Mouse (Mus musculus): ENCODE results near the gene Mgat4e.

Mgat4e gene

DNA sequence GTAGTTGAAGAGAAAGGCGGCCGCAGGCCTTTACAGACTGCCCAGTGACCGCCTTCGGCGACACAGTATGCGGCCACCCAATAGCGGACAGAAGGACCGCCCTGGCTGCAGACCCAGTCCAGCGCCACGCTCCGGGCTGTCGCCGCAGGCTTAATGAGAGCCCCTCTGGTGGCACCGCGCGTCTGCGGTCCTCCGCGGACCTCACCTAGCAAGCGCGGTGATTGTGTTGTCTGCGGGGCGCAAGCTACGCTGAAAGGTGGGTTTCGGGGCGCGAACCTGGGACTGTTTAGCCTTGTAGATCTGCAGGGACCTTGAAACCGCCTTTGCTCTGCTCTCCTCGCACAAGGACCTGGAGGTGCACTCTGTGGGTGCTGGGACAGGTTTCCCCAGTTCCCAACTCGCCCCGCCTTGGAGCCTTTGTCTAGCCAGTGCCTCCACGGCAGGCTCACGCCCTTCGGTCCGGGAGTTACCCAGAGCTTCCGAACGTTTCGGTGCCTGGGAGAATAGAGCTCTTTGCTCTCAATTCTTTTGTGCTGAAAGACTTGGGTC, 36.1 kb downstream of the Mgat4e start:
- no peak for DNase-seq (ENCODE audit: low spot score)

DNA sequence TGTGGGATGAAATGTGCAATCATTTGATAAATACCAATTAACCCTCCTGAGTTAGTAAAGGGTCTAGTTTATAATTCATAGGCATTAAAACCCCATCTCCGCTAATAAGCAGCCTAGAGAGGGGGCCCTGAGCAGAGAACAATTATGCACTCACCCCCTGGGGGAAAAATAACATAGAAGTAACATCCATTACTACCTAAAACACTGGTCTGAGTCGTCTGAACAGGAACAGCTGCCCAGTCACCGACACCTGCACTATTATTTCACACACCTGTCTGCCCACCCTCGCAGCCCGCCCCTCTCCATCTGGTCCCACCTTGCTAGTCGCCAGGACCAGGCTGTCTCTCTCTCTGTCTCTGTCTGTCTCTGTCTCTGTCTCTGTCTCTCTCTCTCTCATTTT, 36.9 kb downstream of the Mgat4e start:
- no peak for DNase-seq (ENCODE audit: low spot score)

DNA sequence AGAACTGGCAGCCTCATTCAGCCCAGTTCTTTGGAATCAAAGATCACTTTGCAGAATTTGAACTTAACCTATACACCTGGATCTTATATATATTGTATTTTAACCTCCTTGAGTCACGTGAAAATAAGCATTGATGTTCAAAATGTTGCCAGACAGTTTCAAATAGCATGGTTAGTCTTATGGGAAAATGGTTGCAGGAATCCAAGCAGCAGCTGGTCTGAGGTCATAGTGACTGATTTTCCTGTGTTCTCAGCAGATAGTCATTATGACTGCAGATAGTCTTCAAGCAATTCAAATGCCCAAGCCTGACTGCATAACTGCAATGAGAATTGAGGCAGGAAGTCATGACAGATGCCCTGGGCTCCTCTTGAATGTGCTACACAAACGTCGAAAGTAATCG, 37.3 kb downstream of the Mgat4e start:
- DNase-seq (ENCODE audit: low spot score) = no peak

DNA sequence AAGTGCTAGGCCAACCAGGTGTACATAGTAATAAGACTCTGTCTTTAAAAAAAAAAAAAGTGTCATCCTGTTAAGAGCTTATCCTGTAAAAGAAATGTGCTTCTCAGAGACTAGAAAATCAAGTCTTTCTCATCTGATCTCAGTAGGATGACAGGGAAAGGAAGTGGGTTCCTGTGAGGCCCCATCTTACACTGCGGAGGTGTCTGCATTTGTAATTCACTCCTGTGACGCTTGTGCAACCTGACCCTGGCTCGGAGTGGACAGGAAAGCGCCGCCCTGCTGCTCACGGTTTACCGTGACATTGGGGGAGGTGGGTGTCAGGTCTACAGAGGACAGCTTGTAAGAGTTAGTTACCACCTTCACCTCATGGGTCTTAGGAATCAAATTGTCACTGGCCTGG, 39.5 kb downstream of the Mgat4e start:
- DNase-seq (ENCODE audit: low spot score) = no peak

DNA sequence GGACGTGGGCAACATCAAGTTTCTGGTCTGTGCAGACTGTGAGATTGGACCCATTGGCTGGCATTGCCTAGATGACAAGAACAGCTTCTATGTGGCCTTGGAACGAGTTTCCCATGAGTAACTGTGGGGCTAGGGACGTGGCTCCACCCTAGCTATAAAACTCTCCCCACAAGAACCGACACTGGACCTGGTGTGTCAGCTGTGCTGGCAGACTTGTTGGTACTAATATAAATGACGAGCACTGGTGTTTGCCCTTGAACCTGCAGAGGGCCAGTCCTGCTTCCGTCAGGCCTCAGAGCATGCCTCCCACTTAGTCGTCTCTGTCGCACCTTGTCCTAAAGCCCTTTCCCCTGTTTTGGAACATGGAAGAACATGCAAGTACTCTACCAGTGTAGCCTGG, 43.3 kb downstream of the Mgat4e start:
- no peak for DNase-seq (ENCODE audit: low spot score)

DNA sequence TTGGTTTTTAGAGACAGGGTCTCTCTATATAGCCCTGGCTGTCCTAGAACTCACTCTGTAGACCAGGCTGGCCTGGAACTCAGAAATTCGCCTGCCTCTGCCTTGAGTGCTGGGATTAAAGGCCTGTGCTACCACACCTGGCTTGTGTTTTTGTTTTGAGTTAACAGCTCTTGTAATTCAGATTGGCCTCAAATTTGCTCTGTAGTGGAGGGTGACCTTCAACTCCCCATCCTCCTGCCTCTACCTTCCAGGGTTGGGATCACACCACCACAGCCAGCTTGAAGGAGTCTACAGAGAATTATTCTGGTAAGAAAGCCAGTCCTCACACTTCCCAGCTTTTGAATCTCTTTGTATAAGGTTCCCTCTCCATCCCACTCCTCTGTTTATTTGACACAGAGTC, 48.6 kb downstream of the Mgat4e start:
- no peak for DNase-seq (ENCODE audit: low spot score)

DNA sequence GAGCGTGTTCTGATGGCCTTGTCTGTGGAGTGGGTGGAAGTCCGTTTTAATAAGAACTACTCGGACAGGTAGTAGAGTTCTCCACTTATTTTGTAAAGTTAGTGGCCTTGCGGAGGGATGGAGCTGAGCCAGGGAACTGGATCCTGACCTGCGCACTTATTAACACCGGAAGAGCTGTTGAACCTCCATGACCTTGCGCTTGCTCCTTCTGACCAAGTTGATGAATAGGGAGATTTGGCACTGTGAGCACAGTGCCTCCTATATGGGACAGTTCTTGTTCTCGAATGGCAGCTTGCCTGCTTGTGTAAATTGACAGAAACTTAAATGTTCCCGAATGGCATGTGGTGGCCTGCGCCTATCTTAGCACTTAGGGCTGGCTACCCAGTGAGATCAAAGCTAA, 53.5 kb downstream of the Mgat4e start:
- DNase-seq (ENCODE audit: low spot score) = no peak

DNA sequence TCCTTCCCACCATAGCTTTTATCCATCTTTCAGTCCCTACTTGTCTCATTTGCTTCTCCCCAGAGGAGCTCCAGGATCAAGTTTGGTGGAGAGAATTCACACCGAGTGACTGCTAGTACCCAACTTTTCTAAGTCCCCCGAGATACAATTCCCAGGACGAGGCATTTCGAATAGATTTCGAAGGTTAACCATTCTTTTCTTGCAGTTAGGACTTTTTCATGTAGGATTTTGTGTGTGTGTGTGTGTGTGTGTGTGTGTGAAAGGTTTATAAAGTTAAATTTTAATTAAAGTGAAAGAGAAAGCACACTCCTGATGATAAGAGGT, 54.3 kb downstream of the Mgat4e start:
- no peak for DNase-seq (ENCODE audit: low spot score)

DNA sequence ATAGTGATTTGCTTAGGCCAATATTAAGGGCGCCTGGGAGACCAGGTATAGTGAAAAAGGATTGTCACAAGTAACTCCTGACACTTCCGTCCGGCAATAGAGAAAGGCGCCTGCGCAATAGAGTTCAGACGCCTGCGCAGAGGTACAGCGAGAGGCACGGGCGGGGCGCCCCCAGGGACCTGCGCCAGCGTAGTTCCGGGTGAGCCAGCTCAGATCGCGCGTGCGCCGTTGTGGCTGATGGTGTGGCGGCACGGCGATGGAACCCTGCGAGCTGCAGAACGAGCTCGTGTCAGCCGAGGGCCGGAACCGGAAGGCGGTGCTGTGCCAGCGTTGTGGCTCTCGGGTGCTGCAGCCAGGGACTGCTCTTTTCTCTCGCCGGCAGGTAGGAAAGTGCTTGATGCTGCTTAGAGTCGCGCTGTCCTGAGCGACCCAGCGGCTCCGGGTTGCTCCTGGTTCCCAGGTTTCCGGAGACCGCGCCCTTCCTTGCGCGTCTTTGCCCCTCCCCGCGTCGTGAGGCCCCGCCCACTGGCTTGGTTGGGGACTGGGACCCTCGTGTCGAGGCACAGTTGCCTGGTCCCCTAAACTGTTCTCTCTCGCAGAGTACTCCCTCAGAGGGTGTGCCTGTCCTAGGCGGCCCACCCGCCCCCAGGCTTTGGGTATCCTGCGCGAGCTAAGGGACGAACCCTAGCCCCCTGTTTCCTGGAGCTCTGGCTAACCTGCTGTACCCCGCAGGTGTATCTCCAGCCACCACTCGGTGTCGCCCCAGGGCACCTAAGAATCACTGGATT, 54.9 kb downstream of the Mgat4e start, which contains the start of gene Rabif:
TSS of gene Rabif (plus strand) at position 221 of the 788 bp plus-strand sequence.
- DNase-seq (ENCODE audit: low spot score) = peak; percentile 94

DNA sequence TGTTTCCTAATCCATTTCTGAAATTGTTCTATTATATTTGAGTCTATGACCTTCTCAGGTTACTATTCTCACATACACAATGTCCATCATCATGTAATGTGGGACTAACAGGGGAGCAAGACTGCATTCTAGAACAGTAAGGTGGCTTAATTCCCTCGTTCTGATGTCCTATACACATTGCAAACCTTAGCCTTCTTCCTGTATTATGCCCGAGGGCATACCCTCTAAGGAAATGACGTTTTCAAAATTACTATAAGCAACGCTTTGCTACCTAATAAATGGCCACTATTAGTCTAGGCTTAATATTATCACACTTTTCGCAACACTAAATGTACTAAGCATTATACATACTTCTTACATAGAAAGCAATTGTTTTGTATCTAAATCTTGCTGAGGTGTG, 55.5 kb downstream of the Mgat4e start:
- DNase-seq (ENCODE audit: low spot score) = no peak

DNA sequence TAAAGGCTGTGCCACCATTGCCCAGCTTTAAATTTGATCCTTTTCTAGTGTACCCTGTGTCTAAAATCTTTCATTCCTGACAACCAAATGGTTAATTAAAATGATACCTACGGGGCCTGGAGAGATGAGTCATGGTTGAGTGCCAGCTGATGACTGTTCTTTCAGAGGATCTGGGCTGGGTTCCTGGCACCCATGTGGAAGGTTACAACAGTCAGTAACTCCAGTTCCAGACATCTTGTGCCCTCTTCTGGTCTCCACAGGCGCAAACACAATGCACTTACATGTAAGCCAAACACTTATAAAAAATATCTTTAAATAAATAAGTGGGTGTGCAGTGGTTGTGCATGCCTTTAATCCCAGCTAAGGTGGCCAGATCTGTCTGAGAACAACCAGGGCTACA, 56.0 kb downstream of the Mgat4e start:
- no peak for DNase-seq (ENCODE audit: low spot score)

DNA sequence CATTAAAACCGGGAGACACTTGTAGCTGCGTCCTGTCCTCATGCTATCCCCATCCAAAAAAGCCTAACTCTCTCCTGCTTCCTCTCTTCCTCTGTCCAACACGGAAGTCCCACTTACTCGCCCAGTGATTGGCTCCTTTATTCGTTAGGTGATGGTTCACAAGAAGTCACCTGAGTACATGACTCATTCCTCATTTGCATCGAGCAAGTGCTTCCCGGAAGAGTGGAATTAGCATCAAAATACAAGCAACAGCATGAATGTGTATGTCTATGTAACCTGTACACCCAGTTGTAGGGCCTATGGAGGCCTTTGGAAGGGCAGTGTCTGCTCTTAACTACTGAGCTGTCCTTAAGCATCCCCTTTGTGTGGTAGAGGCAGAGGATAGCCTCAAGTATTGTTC, 57.2 kb downstream of the Mgat4e start:
- no peak for DNase-seq (ENCODE audit: low spot score)

All from urinary bladder, postnatal 10 days (tissue).